Mouse (Mus musculus): Measurements from ENCODE around the gene Ndufs1.

DNA sequence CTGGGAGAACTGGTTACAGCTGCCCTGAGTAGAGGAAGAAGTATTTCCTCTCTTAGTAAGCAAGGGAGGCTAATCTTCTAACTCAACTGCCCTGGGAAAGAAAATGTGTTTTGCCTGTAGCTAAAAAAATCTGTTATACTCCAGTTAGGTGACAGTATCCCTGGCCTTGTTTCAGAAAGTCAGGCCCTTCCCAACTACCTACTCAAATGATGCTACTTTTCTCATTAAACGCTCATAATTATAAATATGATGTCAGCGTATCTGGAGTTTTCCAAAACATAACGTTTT is 37.6 kb upstream of the Ndufs1 start, which contains the start of gene Gpr1:
- TF ChIP-seq POLR2A (IDR thresholded peaks at IDR 0.05; ENCODE audit: borderline replicate concordance, low read depth, low read length) = no peak
- TF ChIP-seq CTCF (IDR thresholded peaks at IDR 0.05; ENCODE audit: low read depth, low read length) = no peak

Data from bone marrow macrophage, adult 2 months (primary cell).